ENCODE assay signal across 21 mouse cellular contexts in the genomic region with DNA sequence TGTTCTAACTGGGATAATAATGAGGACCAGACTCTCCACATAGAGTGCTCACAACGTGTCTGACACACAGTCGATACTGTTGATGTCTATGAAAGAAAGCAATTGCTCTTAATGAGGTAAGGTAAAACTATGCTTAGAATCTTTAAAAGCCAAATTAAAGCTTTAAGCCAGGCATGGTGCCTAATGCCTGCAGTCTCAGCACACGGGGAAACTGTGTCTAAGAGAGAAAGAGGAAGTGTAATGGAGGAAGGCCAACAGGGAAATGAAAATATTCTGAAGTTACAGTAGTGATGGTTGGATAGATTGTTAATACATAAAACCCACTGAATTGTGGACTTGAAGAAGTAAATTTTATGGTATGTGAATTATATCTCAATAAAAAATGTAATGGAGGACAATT. TPM values are rescaled to one million over a fixed set of nuclear protein-coding genes. Genes with fewer than 3 reads are reported as not detected.
DNase-seq lines count a peak whose midpoint lies in the region; ATAC-seq and TF ChIP-seq lines count a peak whose summit lies in the region.
"Had no signal": no experiment of that assay in that cellular context is flagged by ENCODE, and none has a peak within 500 bp of the region (broad histone marks: within the 10 kb centered on the region; RNA-seq: fewer than 3 reads in every experiment).

No protein-coding gene starts in this region.

- H3K9me3 ChIP-seq in forebrain, embryonic 13.5 days (replicated peaks): no peaks in the 10 kb centered on the region
- H3K9me3 ChIP-seq: embryonic facial prominence, embryonic 13.5 days; forebrain, embryonic 12.5 days; heart, embryonic 13.5 days; hindbrain, embryonic 12.5 days had no signal

- no peak for TF ChIP-seq CTCF in spleen, adult 2 months (IDR thresholded peaks at IDR 0.05; ENCODE audit: extremely low read depth, insufficient read depth, insufficient read length, insufficient replicate concordance)

- no peak overlapping the region for H3K4me3 ChIP-seq in spleen, adult 2 months (ENCODE audit: extremely low read depth, insufficient read depth, insufficient read length)
- H3K4me3 ChIP-seq in forebrain, embryonic 13.5 days: no peak overlapping the region
- H3K4me3 ChIP-seq: embryonic facial prominence, embryonic 13.5 days; forebrain, embryonic 12.5 days; heart, embryonic 13.5 days; hindbrain, embryonic 12.5 days had no signal

- H3K4me2 ChIP-seq in forebrain, embryonic 13.5 days: no peak overlapping the region
- H3K4me2 ChIP-seq: embryonic facial prominence, embryonic 13.5 days; forebrain, embryonic 12.5 days; heart, embryonic 13.5 days; hindbrain, embryonic 12.5 days had no signal

- no peaks in the 10 kb centered on the region for H3K36me3 ChIP-seq in spleen, adult 2 months (ENCODE audit: control insufficient read depth, insufficient read depth, low read length)
- no peaks in the 10 kb centered on the region for H3K36me3 ChIP-seq in forebrain, embryonic 13.5 days (ENCODE audit: poor library complexity, severe bottlenecking)
- H3K36me3 ChIP-seq: embryonic facial prominence, embryonic 13.5 days; forebrain, embryonic 12.5 days; heart, embryonic 13.5 days; hindbrain, embryonic 12.5 days had no signal

- H3K27ac ChIP-seq in spleen, adult 2 months (ENCODE audit: insufficient read depth, low read length): peak overlapping the region; percentile 54; the same call in 1 of the 2 replicates
- no peak overlapping the region for H3K27ac ChIP-seq in forebrain, embryonic 13.5 days
- H3K27ac ChIP-seq: embryonic facial prominence, embryonic 13.5 days; forebrain, embryonic 12.5 days; heart, embryonic 13.5 days; hindbrain, embryonic 12.5 days had no signal

- 43% methylated on average over 3 of the region's 3 CpGs for WGBS in spleen, adult 2 months
- 70% methylated on average over 3 of the region's 3 CpGs for WGBS in forebrain, embryonic 13.5 days

- no peak for DNase-seq in spleen, adult 2 months (ENCODE audit: low read depth in 1 of 2, low spot score in 2 of 2)
- DNase-seq in spleen, postnatal 10 days (ENCODE audit: low spot score in 2 of 2): no peak
- DNase-seq in gastrocnemius, adult 8-10 months (ENCODE audit: low spot score in 2 of 2): no peak
- DNase-seq in left cerebral cortex, adult 9 months (ENCODE audit: low spot score in 2 of 2): no peak
- no peak for DNase-seq in thymus, postnatal 0 days (ENCODE audit: low spot score)
- DNase-seq: adrenal gland, adult 8-10 months; adrenal gland, postnatal 36 days; cerebellum, adult 11 months; cerebellum, adult 8-10 months; cerebellum, postnatal 14 days; forebrain, postnatal 0 days; gastrocnemius, postnatal 25 days; heart, postnatal 4 days had no signal

- H3K9ac ChIP-seq in forebrain, embryonic 13.5 days: no peak overlapping the region
- H3K9ac ChIP-seq: embryonic facial prominence, embryonic 13.5 days; forebrain, embryonic 12.5 days; forebrain, postnatal 0 days; heart, embryonic 13.5 days; hindbrain, embryonic 12.5 days had no signal

- TF ChIP-seq POLR2A in spleen, adult 2 months (IDR thresholded peaks at IDR 0.05; ENCODE audit: low read depth, low read length): no peak

- H3K4me1 ChIP-seq in spleen, adult 2 months (ENCODE audit: control insufficient read depth, insufficient read depth, insufficient read length): peaks cover 12% of the 10 kb centered on the region
- H3K4me1 ChIP-seq in forebrain, embryonic 13.5 days: no peaks in the 10 kb centered on the region
- H3K4me1 ChIP-seq: forebrain, embryonic 12.5 days; heart, embryonic 13.5 days; hindbrain, embryonic 12.5 days had no signal

- H3K27me3 ChIP-seq in spleen, adult 2 months (ENCODE audit: control insufficient read depth, insufficient read depth, low read length): no peaks in the 10 kb centered on the region
- no peaks in the 10 kb centered on the region for H3K27me3 ChIP-seq in forebrain, embryonic 13.5 days
- H3K27me3 ChIP-seq: embryonic facial prominence, embryonic 13.5 days; forebrain, embryonic 12.5 days; heart, embryonic 13.5 days; hindbrain, embryonic 12.5 days had no signal

- peak; percentile 82 for ATAC-seq in granulocyte monocyte progenitor cell, adult 5-6 weeks (replicated peaks; ENCODE audit: poor library complexity, severe bottlenecking)
- peak; percentile 81 for ATAC-seq in megakaryocyte, adult 5-6 weeks (ENCODE audit: poor library complexity, severe bottlenecking)
- ATAC-seq in forebrain, embryonic 13.5 days: no peak
- ATAC-seq: forebrain, postnatal 0 days; hindbrain, embryonic 16.5 days had no signal

RNA-seq across cellular contexts. Expression of gene Wipf1, which starts 24.9 kb away (rescaled TPM):
- polyA plus RNA-seq in spleen, adult 2 months (2012; rRNA removed): 58.7 and 72.8 TPM in 2 replicates
- total RNA-seq in granulocyte monocyte progenitor cell, adult 5-6 weeks (2014; fragmentation: Nextera tagmentation): 34.1 and 36.1 TPM in 2 replicates
- total RNA-seq in granulocyte monocyte progenitor cell, adult 5-6 weeks (2017): 12.2 and 17.3 TPM in 2 replicates
- 123 and 139 TPM in 2 replicates for total RNA-seq in megakaryocyte, adult 5-6 weeks (2015)
- 37.4 and 55.2 TPM in 2 replicates for total RNA-seq in megakaryocyte, adult 5-6 weeks (2017)
- polyA plus RNA-seq in forebrain, embryonic 13.5 days (2015; fragmentation: Nextera tagmentation; extraction: Ambion mirVana): 2.4 and 2.8 TPM in 2 replicates
- total RNA-seq in gastrocnemius, adult 8-10 months (2022): 10 to 100 TPM in 1 of 4 experiments, 1 to 10 TPM in 3; 4.5 to 10.1 (median 6.6) TPM
- 22.2 and 25.1 TPM in 2 replicates for polyA plus RNA-seq in thymus, postnatal 0 days (2015; fragmentation: Nextera tagmentation; extraction: Ambion mirVana)

RNA-seq across cellular contexts. Expression of gene Chrna1, which starts 25.7 kb away (rescaled TPM):
- not detected in 2 replicates for polyA plus RNA-seq in spleen, adult 2 months (2012; rRNA removed)
- total RNA-seq in granulocyte monocyte progenitor cell, adult 5-6 weeks (2014; fragmentation: Nextera tagmentation): not detected in 2 replicates
- not detected in 2 replicates for total RNA-seq in granulocyte monocyte progenitor cell, adult 5-6 weeks (2017)
- 0.09 TPM in 1 of 2 replicates, not detected in the other for total RNA-seq in megakaryocyte, adult 5-6 weeks (2015)
- not detected in 2 replicates for total RNA-seq in megakaryocyte, adult 5-6 weeks (2017)
- 0.11 and 0.27 TPM in 2 replicates for polyA plus RNA-seq in forebrain, embryonic 13.5 days (2015; fragmentation: Nextera tagmentation; extraction: Ambion mirVana)
- total RNA-seq in gastrocnemius, adult 8-10 months (2022): 1 to 10 TPM; 4.8 to 5.3 (median 5.2) TPM
- polyA plus RNA-seq in thymus, postnatal 0 days (2015; fragmentation: Nextera tagmentation; extraction: Ambion mirVana): 0.42 and 0.58 TPM in 2 replicates
- total RNA-seq: adrenal gland, postnatal 36 days had no signal

Comparison
In these comparisons a context has a peak if more than half of its experiments do, and no peak if none do; other contexts are left out.
1. RNA of gene Chrna1, which starts 25.7 kb away (total RNA-seq): 4.8 to 5.3 TPM in gastrocnemius, adult 8-10 months; not detected in granulocyte monocyte progenitor cell, adult 5-6 weeks and 0.09 TPM in megakaryocyte, adult 5-6 weeks; every median in the first group is over 4 times any median in the second.